Mouse (Mus musculus) bone marrow macrophage, adult 2 months (primary cell): ENCODE data around the gene Eml6.

Experiments
- CTCF ChIP-seq: IDR thresholded peaks from 2 replicates; pipeline ENCODE4 v1.5.1; 2012; ENCODE audit warnings: low read depth, mild to moderate bottlenecking, low read length, moderate library complexity
- POLR2A ChIP-seq: IDR thresholded peaks from 2 replicates; pipeline ENCODE4 v1.6.1; 2012; ENCODE audit warnings: mild to moderate bottlenecking, low read depth, low read length, borderline replicate concordance

- TF ChIP-seq POLR2A (no peak), CTCF (no peak)
Measured at GRCm38 (mm10) chr11:29702721-29703120, 323.1 kb downstream of the Eml6 start.
